Mouse (Mus musculus) small intestine, adult 2 months (tissue): ENCODE results near the gene Cmah. TPM values are rescaled to one million over a fixed set of nuclear protein-coding genes. Genes with fewer than 3 reads are reported as not detected.
A peak's percentile ranks its signal among the peaks of the same experiment; 100 is the strongest.

ENCODE experiments used
- H3K27ac ChIP-seq: fragments of 200-500 bp; 2 replicates; pipeline ENCODE4 v1.5.1; 2012; ENCODE audit warnings: low read depth, low read length, control low read depth, inconsistent platforms; ENCODE audit not compliant: insufficient read depth
- H3K27me3 ChIP-seq: fragments of 200-500 bp; 2 replicates; pipeline ENCODE4 v1.6.1; 2012; ENCODE audit warnings: mild to moderate bottlenecking, moderate library complexity, low read length, inconsistent platforms; ENCODE audit not compliant: control insufficient read depth, insufficient read depth
- H3K36me3 ChIP-seq: fragments of 200-500 bp; 2 replicates; pipeline ENCODE4 v1.6.1; 2012; ENCODE audit warnings: mild to moderate bottlenecking, low read length, control low read depth, inconsistent platforms; ENCODE audit not compliant: control insufficient read depth, insufficient read depth
- H3K4me1 ChIP-seq: fragments of 200-500 bp; 2 replicates; pipeline ENCODE4 v1.6.1; 2012; ENCODE audit warnings: low read length, inconsistent platforms, mixed read lengths; ENCODE audit not compliant: control insufficient read depth, insufficient read depth, insufficient read length
- H3K4me3 ChIP-seq: fragments of 200-500 bp; 2 replicates; pipeline ENCODE4 v1.5.1; 2012; ENCODE audit warnings: low read depth, mild to moderate bottlenecking, control low read depth, inconsistent platforms, low read length, moderate library complexity
- CTCF ChIP-seq: fragments of 200-500 bp; IDR thresholded peaks from 2 replicates; pipeline ENCODE4 v1.5.1; 2012; ENCODE audit warnings: low read depth, mild to moderate bottlenecking, control low read depth, inconsistent platforms, low read length, moderate library complexity, mixed read lengths; ENCODE audit not compliant: insufficient replicate concordance, insufficient read length; ENCODE audit errors: extremely low read depth
- POLR2A ChIP-seq: fragments of 200-500 bp; IDR thresholded peaks from 2 replicates; pipeline ENCODE4 v1.6.1; 2012; ENCODE audit warnings: low read depth, mild to moderate bottlenecking, control low read depth, inconsistent platforms, low read length, moderate library complexity
- WGBS: fragments of 180-500 bp; shearing (Covaris S2); methylation state at CpG from one replicate; pipeline ENCODE4 v1.1.7; 2018; 5-methylcytosine and 5-hydroxymethylcytosine counted together
- polyA plus RNA-seq: library from polyadenylated mRNA; depleted of rRNA; stranded (reverse); fragments of >200 nt; gene quantifications from 2 replicates; pipeline ENCODE4 v1.2.3, GENCODE M21; 2012

Gene Cmah
- polyA plus RNA-seq, 1 experiment = 0.70 TPM

DNA sequence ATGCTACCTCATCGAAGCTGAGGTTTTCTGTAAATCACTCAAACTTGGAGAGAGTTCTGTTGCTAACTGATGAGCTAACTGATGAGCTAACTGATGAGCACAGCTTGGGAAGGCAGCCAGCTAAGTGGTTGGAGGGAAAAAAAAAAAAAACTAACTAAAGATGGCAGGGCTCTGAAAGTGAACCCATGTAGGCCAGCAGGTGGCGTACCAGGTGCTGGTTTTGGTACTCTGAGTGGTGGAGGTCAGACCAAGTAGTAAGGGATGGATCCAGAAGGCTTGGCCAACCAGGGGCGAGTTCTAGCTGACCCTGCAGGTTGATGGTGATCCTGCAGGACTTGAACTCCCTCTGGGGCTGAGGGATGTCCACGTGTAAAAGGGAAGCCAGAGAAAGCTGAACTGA lies 89.2 kb downstream of the Cmah start:
- H3K27ac ChIP-seq = peak overlapping the region; percentile 39
- no peaks in the 10 kb centered on the region for H3K36me3 ChIP-seq
- no peaks in the 10 kb centered on the region for H3K4me1 ChIP-seq
- H3K4me3 ChIP-seq = peak overlapping the region; percentile 37
- H3K27me3 ChIP-seq = peaks cover 3% of the 10 kb centered on the region; the same call in 1 of the 2 replicates
- 47% methylated on average over 4 of the region's 4 CpGs for WGBS
- TF ChIP-seq CTCF (peak; percentile 51; the same call in 1 of the 2 replicates), POLR2A (no peak)

- Histone ChIP-seq H3K4me1 (no peaks in the 10 kb centered on the region), H3K36me3 (no peaks in the 10 kb centered on the region), H3K4me3 (no peak overlapping the region), H3K27ac (no peak overlapping the region), H3K27me3 (peaks cover 3% of the 10 kb centered on the region; the same call in 1 of the 2 replicates)
- no peak for TF ChIP-seq CTCF
- no peak for TF ChIP-seq POLR2A
- 63% methylated on average over 1 of the region's 1 CpGs for WGBS
Measured at GRCm38 (mm10) chr13:24418024-24418423, 90.8 kb downstream of the Cmah start.

GRCm38 (mm10) chr13:24418814-24419213 lies 91.6 kb downstream of the Cmah start:
- H3K4me1 ChIP-seq = no peaks in the 10 kb centered on the region
- no peak overlapping the region for H3K4me3 ChIP-seq
- 80% methylated on average over 4 of the region's 4 CpGs for WGBS
- H3K27ac ChIP-seq = no peak overlapping the region; the same call in 1 of the 2 replicates
- no peak for TF ChIP-seq CTCF
- TF ChIP-seq POLR2A = no peak
- peaks cover 3% of the 10 kb centered on the region; the same call in 1 of the 2 replicates for H3K27me3 ChIP-seq
- H3K36me3 ChIP-seq = no peaks in the 10 kb centered on the region

DNA sequence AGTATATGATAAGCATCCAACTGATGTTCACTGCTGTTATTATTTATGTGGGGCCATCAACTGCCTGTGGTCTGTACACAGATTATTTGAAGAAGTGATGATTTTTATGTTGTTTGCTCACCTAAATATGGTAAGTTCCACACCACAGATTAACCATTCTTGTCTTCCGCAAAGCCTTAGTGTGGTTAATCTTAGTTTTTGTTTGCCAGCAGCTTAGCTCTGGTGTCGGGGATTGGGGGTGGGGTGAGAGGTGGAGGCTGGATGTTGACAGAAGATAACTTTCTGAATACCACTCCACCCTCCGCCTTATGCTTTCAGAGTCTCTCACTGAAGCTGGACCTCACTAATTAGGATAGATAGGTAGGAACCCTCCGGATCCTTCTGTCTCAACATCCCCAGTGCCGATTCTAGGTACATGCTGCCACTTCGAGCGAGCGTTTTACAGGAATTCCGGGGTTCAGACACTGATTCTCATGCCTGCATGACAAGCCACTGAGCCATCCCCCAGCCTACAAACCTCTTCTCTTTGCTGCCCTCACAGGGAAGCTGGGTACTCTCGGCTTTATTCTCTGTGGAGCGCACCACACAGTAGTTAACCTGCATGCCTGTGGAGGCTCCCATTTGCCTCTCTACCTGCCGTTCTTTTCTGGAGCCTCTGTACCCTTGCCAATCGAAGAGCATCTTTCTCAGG lies 92.5 kb downstream of the Cmah start:
- H3K27me3 ChIP-seq = peaks cover 3% of the 10 kb centered on the region; the same call in 1 of the 2 replicates
- no peak overlapping the region for H3K4me3 ChIP-seq
- TF ChIP-seq CTCF = no peak
- no peak for TF ChIP-seq POLR2A
- H3K4me1 ChIP-seq = no peaks in the 10 kb centered on the region
- H3K36me3 ChIP-seq = no peaks in the 10 kb centered on the region
- WGBS = 33% methylated on average over 13 of the region's 13 CpGs
- H3K27ac ChIP-seq = no peak overlapping the region

GRCm38 (mm10) chr13:24421987-24422386 lies 94.8 kb downstream of the Cmah start:
- Histone ChIP-seq H3K4me3 (no peak overlapping the region), H3K36me3 (no peaks in the 10 kb centered on the region), H3K27ac (no peak overlapping the region), H3K4me1 (no peaks in the 10 kb centered on the region), H3K27me3 (0 out of 2 replicates have a peak, but pooled peaks cover 3% of the 10 kb centered on the region)
- TF ChIP-seq CTCF (no peak), POLR2A (no peak)
- 51% methylated on average over 3 of the region's 3 CpGs for WGBS

DNA sequence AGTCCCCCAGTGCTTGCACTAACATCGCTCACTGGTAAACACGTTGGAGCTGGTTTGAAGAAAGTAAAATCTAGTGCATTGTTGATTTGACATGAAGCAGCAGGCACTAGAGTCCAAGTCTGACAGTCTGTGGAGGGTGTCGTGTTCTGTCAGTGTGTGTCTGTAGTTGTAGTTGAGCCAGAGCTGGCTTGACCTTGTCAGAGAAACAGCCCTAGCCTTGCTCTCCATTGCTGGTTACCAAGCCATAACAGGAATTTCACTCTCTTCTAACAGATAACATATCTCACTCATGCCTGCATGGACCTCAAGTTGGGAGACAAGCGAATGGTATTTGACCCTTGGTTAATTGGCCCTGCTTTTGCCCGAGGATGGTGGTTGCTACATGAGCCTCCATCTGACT lies 103.0 kb downstream of the Cmah start:
- H3K4me1 ChIP-seq = no peaks in the 10 kb centered on the region
- H3K36me3 ChIP-seq = no peaks in the 10 kb centered on the region
- TF ChIP-seq CTCF = no peak
- no peak for TF ChIP-seq POLR2A
- WGBS = 55% methylated on average over 5 of the region's 5 CpGs
- H3K4me3 ChIP-seq = no peak overlapping the region
- H3K27ac ChIP-seq = no peak overlapping the region
- H3K27me3 ChIP-seq = no peaks in the 10 kb centered on the region

GRCm38 (mm10) chr13:24431593-24431992 lies 104.4 kb downstream of the Cmah start:
- H3K4me1 ChIP-seq = no peaks in the 10 kb centered on the region
- H3K27ac ChIP-seq = no peak overlapping the region
- H3K4me3 ChIP-seq = no peak overlapping the region
- TF ChIP-seq CTCF = no peak
- no peak for TF ChIP-seq POLR2A
- H3K27me3 ChIP-seq = no peaks in the 10 kb centered on the region
- WGBS = 85% methylated on average over 3 of the region's 3 CpGs
- H3K36me3 ChIP-seq = no peaks in the 10 kb centered on the region
